Mouse (Mus musculus) hindbrain, embryonic 16.5 days (tissue): ENCODE results near the gene Psma6. TPM values are rescaled to one million over a fixed set of nuclear protein-coding genes. Genes with fewer than 3 reads are reported as not detected.
A peak's percentile ranks its signal among the peaks of the same experiment; 100 is the strongest.

Experiments used
- ATAC-seq: fragments of 200-750 bp; cut with Nextera tagmentation; 2 replicates; pipeline ENCODE4 v1.8.0; 2017; ENCODE audit warnings: moderate TSS enrichment, moderate library complexity
- H3K27ac ChIP-seq: fragments of 300-500 bp; sonication (generic); 2 replicates; pipeline ENCODE4 v1.5.1; 2014; ENCODE audit warnings: low read depth, mild to moderate bottlenecking, control low read depth, low read length, moderate library complexity
- H3K27me3 ChIP-seq: fragments of 300-500 bp; sonication (generic); replicated peaks from 2 replicates; pipeline ENCODE4 v1.6.1; 2014; ENCODE audit warnings: low read length; ENCODE audit not compliant: control insufficient read depth, insufficient read depth
- H3K36me3 ChIP-seq: fragments of 300-500 bp; sonication (generic); 2 replicates; pipeline ENCODE4 v1.6.1; 2014; ENCODE audit warnings: mild to moderate bottlenecking, low read length, moderate library complexity, mixed read lengths; ENCODE audit not compliant: control insufficient read depth, insufficient read depth
- H3K4me1 ChIP-seq: fragments of 300-500 bp; sonication (generic); 2 replicates; pipeline ENCODE4 v1.6.1; 2014; ENCODE audit warnings: low read depth, low read length; ENCODE audit not compliant: control insufficient read depth, insufficient read depth
- H3K4me2 ChIP-seq: fragments of 300-500 bp; sonication (generic); 2 replicates; pipeline ENCODE4 v1.6.1; 2014; ENCODE audit warnings: mild to moderate bottlenecking, low read length, control low read depth, moderate library complexity
- H3K4me3 ChIP-seq: fragments of 300-500 bp; sonication (generic); 2 replicates; pipeline ENCODE4 v1.5.1; 2014; ENCODE audit warnings: mild to moderate bottlenecking, low read length, control low read depth, moderate library complexity
- H3K9ac ChIP-seq: fragments of 300-500 bp; sonication (generic); 2 replicates; pipeline ENCODE4 v1.6.1; 2014; ENCODE audit warnings: low read depth, mild to moderate bottlenecking, control low read depth, low read length, moderate library complexity
- H3K9me3 ChIP-seq: fragments of 300-500 bp; sonication (generic); 2 replicates; pipeline ENCODE4 v1.6.1; 2014; ENCODE audit warnings: mild to moderate bottlenecking, low read length, moderate library complexity; ENCODE audit not compliant: control insufficient read depth
- WGBS: fragments of 180-500 bp; shearing (Covaris S2); extraction: QIAGEN DNeasy Blood & Tissue Kit; methylation state at CpG from one replicate; pipeline ENCODE4 v1.1.7; 2014; 5-methylcytosine and 5-hydroxymethylcytosine counted together
- polyA plus RNA-seq: library from polyadenylated mRNA; unstranded; fragments of >200 nt; fragmentation: Nextera tagmentation; extraction: Ambion mirVana; gene quantifications from 2 replicates; pipeline ENCODE4 v1.2.1, GENCODE M21; 2015

Gene Psma6
- polyA plus RNA-seq, 1 experiment from 2014 or later = 402 TPM

DNA sequence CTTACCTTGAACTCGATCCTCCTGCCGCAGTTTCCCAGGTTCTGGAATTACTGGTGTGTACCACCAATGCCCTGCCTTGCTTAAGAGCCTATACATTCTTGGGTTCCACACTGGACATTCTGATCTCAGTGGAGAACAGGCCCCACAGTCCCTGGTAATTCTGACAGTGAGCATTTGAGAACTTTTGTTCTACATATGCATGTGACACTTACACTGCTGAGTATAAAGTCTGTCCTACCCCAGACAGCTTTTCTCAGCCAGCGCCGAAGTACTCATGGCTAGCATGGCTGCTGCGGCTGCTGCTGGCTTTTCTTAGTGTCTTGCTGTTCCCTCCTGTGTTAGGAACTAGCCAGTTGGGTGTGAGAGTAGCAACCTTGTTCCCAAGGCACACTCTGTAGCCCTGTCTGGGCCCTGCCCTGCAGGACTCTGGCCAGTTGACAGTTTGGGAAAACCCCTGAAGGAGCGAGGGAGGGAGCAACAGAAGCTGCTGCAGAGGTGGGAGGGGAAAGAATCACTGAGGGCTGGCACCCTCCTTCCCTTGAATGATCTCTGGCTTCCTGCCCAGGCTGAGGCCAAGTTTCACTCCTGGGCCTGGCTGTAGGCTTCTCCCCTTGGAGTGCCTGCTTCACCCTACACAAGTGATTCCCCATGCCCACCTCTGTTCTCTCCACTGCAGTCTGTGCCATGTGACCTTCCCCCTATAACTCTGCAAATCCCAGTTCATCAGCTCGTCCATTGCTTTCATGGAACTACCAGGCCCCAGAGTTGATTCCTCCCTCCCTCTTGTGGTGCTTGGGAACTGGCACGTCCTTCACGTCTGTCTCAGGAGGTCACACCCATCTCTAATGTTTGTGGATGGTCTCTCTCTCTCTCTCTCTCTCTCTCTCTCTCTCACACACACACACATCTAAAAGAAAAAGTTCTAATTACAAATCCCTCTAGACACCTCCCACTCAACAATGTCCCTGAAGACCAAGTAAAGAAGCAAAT is 59.1 kb downstream of the Psma6 start:
- Histone ChIP-seq H3K9me3 (no peaks in the 10 kb centered on the region), H3K27me3 (no peaks in the 10 kb centered on the region), H3K4me2 (no peak overlapping the region), H3K9ac (no peak overlapping the region), H3K36me3 (no peaks in the 10 kb centered on the region), H3K4me1 (peaks cover 25% of the 10 kb centered on the region), H3K27ac (peak overlapping the region; percentile 23; the same call in 1 of the 2 replicates), H3K4me3 (no peak overlapping the region)
- ATAC-seq = peak; percentile 53
- WGBS = 61% methylated on average over 9 of the region's 9 CpGs

DNA sequence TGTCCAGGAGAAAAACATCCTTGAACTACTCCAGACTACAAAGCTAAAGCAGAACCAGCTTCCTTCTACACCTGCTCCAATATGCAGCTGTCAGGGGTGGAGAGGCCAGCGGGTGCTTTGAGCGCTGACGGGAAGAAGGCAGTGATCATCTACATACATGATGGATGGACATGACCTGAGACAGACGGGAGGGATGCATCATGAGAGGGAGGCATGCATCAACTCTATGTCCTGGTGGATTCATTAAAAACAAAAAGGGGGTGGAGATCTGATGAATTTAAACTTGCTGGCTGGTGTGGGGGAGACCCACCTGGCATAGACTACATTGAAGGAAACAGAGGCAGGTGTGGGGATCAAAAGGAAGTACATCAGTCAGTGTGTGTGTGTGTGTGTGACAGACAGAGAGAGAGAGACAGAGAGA is 60.0 kb downstream of the Psma6 start:
- Histone ChIP-seq H3K9ac (no peak overlapping the region), H3K27me3 (no peaks in the 10 kb centered on the region), H3K4me3 (no peak overlapping the region), H3K4me1 (peaks cover 18% of the 10 kb centered on the region), H3K9me3 (no peaks in the 10 kb centered on the region), H3K36me3 (no peaks in the 10 kb centered on the region), H3K27ac (no peak overlapping the region), H3K4me2 (no peak overlapping the region)
- 77% methylated on average over 4 of the region's 4 CpGs for WGBS
- no peak for ATAC-seq

DNA sequence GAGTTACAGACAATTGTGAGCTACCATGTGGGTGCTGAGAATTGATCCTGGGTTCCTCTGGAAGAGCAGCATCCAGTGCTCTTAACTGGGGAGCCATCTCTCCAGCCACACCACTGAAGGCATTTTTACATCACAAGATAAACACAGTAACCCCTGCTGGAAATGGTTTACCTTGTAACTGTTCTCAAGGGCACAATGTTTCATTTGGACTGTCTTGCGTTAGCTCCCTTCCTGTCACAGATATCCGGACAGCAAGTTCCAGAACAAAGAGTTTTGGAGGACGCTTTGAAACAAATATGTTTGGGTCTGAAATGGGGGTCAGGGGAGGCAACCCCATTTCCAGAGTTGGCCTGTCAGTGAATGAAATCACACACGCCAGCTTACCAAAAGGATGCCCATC is 61.6 kb downstream of the Psma6 start:
- Histone ChIP-seq H3K4me1 (peaks cover 18% of the 10 kb centered on the region), H3K4me3 (no peak overlapping the region), H3K9me3 (no peaks in the 10 kb centered on the region), H3K36me3 (no peaks in the 10 kb centered on the region), H3K4me2 (no peak overlapping the region), H3K9ac (no peak overlapping the region), H3K27ac (no peak overlapping the region), H3K27me3 (no peaks in the 10 kb centered on the region)
- no peak for ATAC-seq
- WGBS = 91% methylated on average over 4 of the region's 4 CpGs

DNA sequence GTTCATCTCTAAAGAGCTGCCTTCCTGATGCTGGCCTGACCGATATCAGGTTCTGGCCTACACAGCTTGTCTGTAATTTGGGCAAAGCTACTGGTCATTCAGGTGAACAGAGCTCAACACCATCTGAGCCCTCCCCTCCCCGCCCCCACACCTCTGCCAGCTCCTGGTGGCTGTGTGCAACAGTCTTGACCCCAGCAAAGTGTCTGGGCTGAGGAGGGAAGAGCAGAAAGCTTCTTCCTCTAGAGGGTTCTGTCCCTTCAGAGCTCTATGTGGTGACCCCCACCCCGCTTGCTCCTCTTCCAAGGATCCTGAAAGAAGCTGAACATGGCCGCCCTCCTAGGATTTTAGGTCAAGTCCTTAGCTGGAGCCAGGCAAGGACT is 62.3 kb downstream of the Psma6 start:
- Histone ChIP-seq H3K9ac (no peak overlapping the region), H3K4me2 (no peak overlapping the region), H3K36me3 (no peaks in the 10 kb centered on the region), H3K27ac (peak overlapping the region; percentile 85), H3K27me3 (no peaks in the 10 kb centered on the region), H3K4me3 (no peak overlapping the region), H3K9me3 (no peaks in the 10 kb centered on the region), H3K4me1 (peaks cover 18% of the 10 kb centered on the region)
- no peak for ATAC-seq
- WGBS = 76% methylated on average over 4 of the region's 4 CpGs

DNA sequence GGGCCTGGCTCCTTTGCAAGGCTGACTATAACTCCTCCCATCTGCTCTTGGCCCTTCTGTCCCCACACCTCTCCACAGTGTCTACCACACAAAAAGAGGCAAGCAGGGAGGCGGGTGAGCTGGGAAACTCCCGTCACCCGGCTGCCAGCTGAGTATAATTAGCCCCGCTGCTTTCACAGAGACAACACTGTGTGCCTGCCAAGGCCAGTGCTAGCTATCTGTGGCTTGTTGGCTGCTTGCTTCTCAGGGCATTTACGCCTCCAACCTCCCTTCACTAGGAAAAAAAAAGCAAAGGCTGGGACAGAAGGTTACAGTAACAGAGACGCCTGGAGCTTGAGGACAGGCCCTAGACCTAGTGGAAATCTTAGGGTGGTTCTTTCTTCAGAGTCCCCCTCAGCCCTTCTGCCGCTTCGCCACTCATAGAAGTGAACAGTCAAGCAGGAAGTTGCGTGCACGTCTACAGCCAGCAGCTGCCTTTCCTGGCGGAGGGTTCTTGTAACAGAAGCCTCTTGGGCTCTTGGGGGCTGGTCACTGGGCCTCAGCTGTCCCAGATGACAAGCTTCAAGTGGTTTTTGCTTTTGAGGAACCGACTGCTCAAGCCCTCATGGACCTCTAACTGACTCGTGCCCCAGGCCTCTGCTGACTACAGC is 62.8 kb downstream of the Psma6 start:
- 19% methylated on average over 13 of the region's 13 CpGs for WGBS
- Histone ChIP-seq H3K4me1 (peaks cover 18% of the 10 kb centered on the region), H3K27ac (peak overlapping the region; percentile 85), H3K9me3 (no peaks in the 10 kb centered on the region), H3K4me2 (peak overlapping the region; percentile 2; the same call in 1 of the 2 replicates), H3K4me3 (no peak overlapping the region), H3K27me3 (no peaks in the 10 kb centered on the region), H3K36me3 (no peaks in the 10 kb centered on the region), H3K9ac (0 out of 2 replicates have a peak overlapping the region, but pooled peaks have one; percentile 4)
- peak; percentile 95 for ATAC-seq

DNA sequence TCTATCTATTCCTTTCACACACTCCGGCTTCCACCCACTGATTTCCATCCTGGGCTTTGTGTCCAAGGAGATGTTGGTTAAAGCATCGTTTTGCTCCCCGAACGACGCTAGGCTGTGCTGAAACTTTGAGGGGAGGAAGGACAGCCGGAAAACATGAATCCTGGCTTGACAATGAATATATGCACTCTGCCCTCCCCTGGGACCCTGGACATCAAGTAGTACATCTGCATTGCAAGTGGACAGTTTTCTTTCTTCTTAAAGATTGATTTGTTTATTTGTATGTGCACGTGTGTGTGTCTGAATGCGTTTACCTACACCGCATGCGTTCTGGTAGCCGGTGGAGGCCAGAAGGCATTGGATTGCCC is 63.4 kb downstream of the Psma6 start:
- no peaks in the 10 kb centered on the region for H3K27me3 ChIP-seq
- no peak overlapping the region for H3K4me2 ChIP-seq
- 62% methylated on average over 11 of the region's 11 CpGs for WGBS
- peak overlapping the region; percentile 85 for H3K27ac ChIP-seq
- ATAC-seq = no peak
- peaks cover 18% of the 10 kb centered on the region for H3K4me1 ChIP-seq
- H3K9me3 ChIP-seq = no peaks in the 10 kb centered on the region
- no peak overlapping the region for H3K9ac ChIP-seq
- H3K36me3 ChIP-seq = no peaks in the 10 kb centered on the region
- no peak overlapping the region for H3K4me3 ChIP-seq

DNA sequence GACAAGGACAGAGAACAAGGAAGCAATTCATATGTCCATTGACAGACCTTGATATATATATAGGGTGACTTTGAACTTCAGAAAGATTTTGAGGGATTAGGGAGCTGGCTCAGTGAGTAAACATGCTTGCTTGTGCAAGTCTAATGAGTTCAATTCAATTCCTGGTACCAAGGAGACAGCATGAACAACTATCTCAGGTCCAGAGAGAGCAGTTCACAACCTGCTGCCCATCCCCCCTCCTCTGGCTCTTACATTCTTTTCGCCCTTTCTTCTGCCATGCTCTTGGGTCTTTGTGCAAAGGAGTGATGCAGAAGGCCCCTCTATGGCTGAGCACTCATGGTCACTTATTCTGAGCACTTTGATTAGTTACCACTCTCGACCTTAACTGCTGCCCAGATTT is 64.4 kb downstream of the Psma6 start:
- no peak for ATAC-seq
- WGBS = 68% methylated on average over 2 of the region's 2 CpGs
- H3K27me3 ChIP-seq = no peaks in the 10 kb centered on the region
- H3K4me3 ChIP-seq = no peak overlapping the region
- H3K4me2 ChIP-seq = no peak overlapping the region
- H3K27ac ChIP-seq = no peak overlapping the region
- no peak overlapping the region for H3K9ac ChIP-seq
- peaks cover 15% of the 10 kb centered on the region for H3K4me1 ChIP-seq
- no peaks in the 10 kb centered on the region for H3K36me3 ChIP-seq
- H3K9me3 ChIP-seq = no peaks in the 10 kb centered on the region

DNA sequence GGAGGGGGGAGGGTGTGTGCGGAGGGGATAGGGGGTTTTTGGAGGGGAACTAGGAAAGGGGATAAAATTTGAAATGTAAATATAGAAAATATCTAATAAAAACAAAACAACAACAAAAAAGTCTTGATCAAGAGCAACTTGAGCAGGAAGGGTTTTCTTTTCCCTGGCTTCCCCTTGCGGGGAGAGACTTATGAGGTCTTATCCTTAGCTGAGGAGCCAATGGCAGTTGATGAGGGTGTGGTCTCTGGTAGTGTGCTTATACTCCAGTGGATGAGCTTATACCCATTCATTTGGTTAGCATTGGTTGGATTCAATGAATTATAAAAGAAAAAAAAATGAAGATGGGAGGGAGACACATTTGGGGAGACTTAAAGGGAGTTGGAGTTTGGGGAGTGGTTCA is 65.0 kb downstream of the Psma6 start:
- H3K27ac ChIP-seq = no peak overlapping the region
- no peak overlapping the region for H3K4me3 ChIP-seq
- no peaks in the 10 kb centered on the region for H3K27me3 ChIP-seq
- ATAC-seq = no peak
- no peak overlapping the region for H3K9ac ChIP-seq
- H3K4me2 ChIP-seq = no peak overlapping the region
- H3K9me3 ChIP-seq = no peaks in the 10 kb centered on the region
- peaks cover 15% of the 10 kb centered on the region for H3K4me1 ChIP-seq
- H3K36me3 ChIP-seq = no peaks in the 10 kb centered on the region
- WGBS = 92% methylated on average over 2 of the region's 2 CpGs

DNA sequence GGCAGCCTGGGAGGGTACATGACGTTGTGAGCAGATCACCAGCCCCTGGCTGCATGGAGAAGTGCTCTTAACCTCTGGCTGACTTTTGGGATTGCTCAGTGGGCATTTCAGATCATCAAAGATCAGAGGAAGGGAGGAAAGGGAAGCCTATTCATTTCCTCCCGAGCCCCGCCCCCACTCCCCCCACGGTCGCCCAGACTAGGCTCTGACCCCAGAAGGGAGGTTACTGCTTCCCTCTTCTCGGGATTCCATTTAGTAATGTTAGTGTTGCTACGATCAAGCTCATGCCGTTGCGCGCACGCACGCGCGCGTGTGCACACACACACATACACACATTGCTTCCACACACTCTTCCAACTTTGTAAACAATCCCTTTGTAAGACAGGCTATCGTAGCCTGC is 66.4 kb downstream of the Psma6 start:
- H3K4me2 ChIP-seq = no peak overlapping the region
- no peak overlapping the region for H3K4me3 ChIP-seq
- WGBS = 63% methylated on average over 16 of the region's 16 CpGs
- H3K27ac ChIP-seq = no peak overlapping the region
- no peaks in the 10 kb centered on the region for H3K9me3 ChIP-seq
- H3K36me3 ChIP-seq = no peaks in the 10 kb centered on the region
- H3K9ac ChIP-seq = no peak overlapping the region
- no peak for ATAC-seq
- no peaks in the 10 kb centered on the region for H3K27me3 ChIP-seq
- peaks cover 15% of the 10 kb centered on the region for H3K4me1 ChIP-seq
